Mouse (Mus musculus): ENCODE results near the gene Olfr573-ps1.

DNA sequence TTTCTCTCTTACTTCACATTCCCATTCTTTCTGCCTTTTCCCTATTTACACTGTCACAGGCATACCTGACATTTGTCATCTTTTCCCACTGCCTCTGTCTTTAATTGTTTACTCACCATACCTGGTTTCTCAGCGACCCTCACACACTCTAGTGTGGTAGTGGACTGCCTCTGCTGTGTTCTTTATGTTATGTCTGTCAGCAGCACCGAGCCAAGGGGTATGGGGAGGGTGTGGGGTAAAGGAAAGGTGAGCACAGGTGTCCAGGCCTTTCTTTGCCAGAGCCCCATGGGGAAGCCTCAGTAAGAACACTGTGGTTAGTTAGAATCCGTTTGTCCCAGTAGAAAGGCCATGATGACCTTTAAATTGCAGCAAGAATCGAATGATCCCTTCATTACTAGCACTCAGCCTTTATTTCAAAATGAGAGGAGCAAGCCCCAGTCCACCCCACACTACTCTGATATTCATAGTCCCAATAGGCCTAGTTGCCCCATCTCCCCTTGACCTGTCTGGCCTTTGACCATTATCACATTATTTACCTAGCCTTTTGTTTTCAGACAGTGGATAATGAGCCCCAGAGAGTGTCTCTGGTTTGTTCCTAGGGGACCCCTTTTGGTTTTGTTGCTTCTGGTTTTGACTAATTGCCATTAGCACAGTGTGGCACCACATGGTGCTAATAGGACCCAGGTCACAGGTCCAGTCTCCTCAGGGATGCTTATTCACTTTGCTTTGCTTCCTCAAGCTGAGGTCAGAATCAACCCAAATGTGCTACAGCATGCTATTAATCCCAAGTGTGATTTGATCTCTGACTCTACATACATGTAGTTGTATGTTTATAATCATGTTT is 25.1 kb downstream of the Olfr573-ps1 start, which contains the start of gene Olfr571:
- no peak for TF ChIP-seq USF1 (IDR thresholded peaks at IDR 0.05; ENCODE audit: low read depth)
- no peak for TF ChIP-seq POLR2A (IDR thresholded peaks at IDR 0.05; ENCODE audit: insufficient read length, low read depth)
- no peak for TF ChIP-seq MYOG (IDR thresholded peaks at IDR 0.05; ENCODE audit: control insufficient read depth in 1 of 3, insufficient read depth in 1 of 3, insufficient read length in 2 of 3, low read depth in 2 of 3)
- TF ChIP-seq POLR2AphosphoS2 (IDR thresholded peaks at IDR 0.05; ENCODE audit: insufficient read length, low read depth) = no peak
- no peak for TF ChIP-seq E2F4 (IDR thresholded peaks at IDR 0.05; ENCODE audit: insufficient read depth)
- no peak for TF ChIP-seq REST (IDR thresholded peaks at IDR 0.05; ENCODE audit: insufficient read depth, insufficient read length)
- TF ChIP-seq MYOD1 (IDR thresholded peaks at IDR 0.05; ENCODE audit: control insufficient read depth in 1 of 3, insufficient read length in 2 of 3, low read depth in 2 of 3) = no peak
- TF ChIP-seq CEBPB (IDR thresholded peaks at IDR 0.05; ENCODE audit: insufficient read depth, poor library complexity, severe bottlenecking) = no peak
- no peak for TF ChIP-seq TCF12 (IDR thresholded peaks at IDR 0.05; ENCODE audit: insufficient read depth, poor library complexity, severe bottlenecking)
- TF ChIP-seq SRF (IDR thresholded peaks at IDR 0.05; ENCODE audit: control insufficient read depth, insufficient read length, low read depth) = no peak
